Mouse (Mus musculus) intestine, embryonic 15.5 days (tissue): ENCODE data around the gene Phkb. TPM values are rescaled to one million over a fixed set of nuclear protein-coding genes. Genes with fewer than 3 reads are reported as not detected.

Source experiments
- ATAC-seq: fragments of 200-750 bp; cut with Nextera tagmentation; 2 replicates; pipeline ENCODE4 v1.8.0; 2017; ENCODE audit warnings: moderate TSS enrichment, moderate library complexity
- H3K27ac ChIP-seq: fragments of 300-500 bp; sonication (generic); 2 replicates; pipeline ENCODE4 v1.5.1; 2015; ENCODE audit warnings: mild to moderate bottlenecking, inconsistent platforms
- H3K27me3 ChIP-seq: fragments of 300-500 bp; sonication (generic); replicated peaks from 2 replicates; pipeline ENCODE4 v1.6.1; 2015; ENCODE audit warnings: inconsistent platforms
- H3K36me3 ChIP-seq: fragments of 300-500 bp; sonication (generic); 2 replicates; pipeline ENCODE4 v1.6.1; 2015; ENCODE audit warnings: inconsistent platforms
- H3K4me1 ChIP-seq: fragments of 300-500 bp; sonication (generic); replicated peaks from 2 replicates; pipeline ENCODE4 v1.6.1; 2015; ENCODE audit warnings: inconsistent platforms
- H3K4me2 ChIP-seq: fragments of 300-500 bp; sonication (generic); replicated peaks from 2 replicates; pipeline ENCODE4 v1.6.1; 2015; ENCODE audit warnings: mild to moderate bottlenecking, inconsistent platforms
- H3K4me3 ChIP-seq: fragments of 300-500 bp; sonication (generic); replicated peaks from 2 replicates; pipeline ENCODE4 v1.5.1; 2015; ENCODE audit warnings: inconsistent platforms
- H3K9ac ChIP-seq: fragments of 300-500 bp; sonication (generic); 2 replicates; pipeline ENCODE4 v1.6.1; 2015; ENCODE audit warnings: inconsistent platforms
- H3K9me3 ChIP-seq: fragments of 300-500 bp; sonication (generic); 2 replicates; pipeline ENCODE4 v1.6.1; 2016; ENCODE audit warnings: inconsistent platforms
- WGBS: fragments of 180-500 bp; shearing (Covaris S2); methylation state at CpG from one replicate; pipeline ENCODE4 v1.1.7; 2015; 5-methylcytosine and 5-hydroxymethylcytosine counted together
- polyA plus RNA-seq: library from polyadenylated mRNA; unstranded; fragments of >200 nt; fragmentation: Nextera tagmentation; extraction: Ambion mirVana; gene quantifications from 2 replicates; pipeline ENCODE4 v1.2.1, GENCODE M21; 2015

Gene Phkb
- polyA plus RNA-seq, 1 experiment from 2014 or later: 31.0 TPM

GRCm38 (mm10) chr8:85862381-85862780, 21.6 kb downstream of the Phkb start:
- Histone ChIP-seq H3K4me3 (no peak overlapping the region), H3K9me3 (no peaks in the 10 kb centered on the region), H3K4me2 (no peak overlapping the region), H3K9ac (no peak overlapping the region), H3K4me1 (no peaks in the 10 kb centered on the region), H3K27ac (no peak overlapping the region), H3K36me3 (no peaks in the 10 kb centered on the region), H3K27me3 (no peaks in the 10 kb centered on the region)
- 71% methylated on average over 1 of the region's 1 CpGs for WGBS
- no peak for ATAC-seq

GRCm38 (mm10) chr8:85871660-85872059, 30.9 kb downstream of the Phkb start:
- Histone ChIP-seq H3K4me2 (no peak overlapping the region), H3K27ac (no peak overlapping the region), H3K9me3 (no peaks in the 10 kb centered on the region), H3K9ac (no peak overlapping the region), H3K4me3 (no peak overlapping the region), H3K4me1 (no peaks in the 10 kb centered on the region), H3K27me3 (no peaks in the 10 kb centered on the region), H3K36me3 (no peaks in the 10 kb centered on the region)
- WGBS: 62% methylated on average over 2 of the region's 2 CpGs
- no peak for ATAC-seq

GRCm38 (mm10) chr8:85877976-85878375, 37.2 kb downstream of the Phkb start:
- WGBS: 88% methylated on average over 8 of the region's 8 CpGs
- H3K9me3 ChIP-seq: no peaks in the 10 kb centered on the region
- H3K27ac ChIP-seq: no peak overlapping the region
- H3K27me3 ChIP-seq: no peaks in the 10 kb centered on the region
- no peak overlapping the region for H3K4me2 ChIP-seq
- no peak overlapping the region for H3K4me3 ChIP-seq
- no peak for ATAC-seq
- no peaks in the 10 kb centered on the region for H3K4me1 ChIP-seq
- H3K9ac ChIP-seq: no peak overlapping the region
- 0 out of 2 replicates have a peak, but pooled peaks cover 7% of the 10 kb centered on the region for H3K36me3 ChIP-seq

GRCm38 (mm10) chr8:85879624-85880023, 38.9 kb downstream of the Phkb start:
- Histone ChIP-seq H3K4me3 (no peak overlapping the region), H3K4me2 (no peak overlapping the region), H3K27ac (no peak overlapping the region), H3K9ac (no peak overlapping the region), H3K4me1 (no peaks in the 10 kb centered on the region), H3K27me3 (no peaks in the 10 kb centered on the region), H3K36me3 (0 out of 2 replicates have a peak, but pooled peaks cover 7% of the 10 kb centered on the region), H3K9me3 (no peaks in the 10 kb centered on the region)
- ATAC-seq: no peak
- WGBS: 87% methylated on average over 7 of the region's 7 CpGs

- Histone ChIP-seq H3K27me3 (no peaks in the 10 kb centered on the region), H3K9me3 (no peaks in the 10 kb centered on the region), H3K4me2 (no peak overlapping the region), H3K27ac (no peak overlapping the region), H3K4me1 (no peaks in the 10 kb centered on the region), H3K9ac (no peak overlapping the region), H3K36me3 (0 out of 2 replicates have a peak, but pooled peaks cover 7% of the 10 kb centered on the region), H3K4me3 (no peak overlapping the region)
- ATAC-seq: no peak
- WGBS: 89% methylated on average over 3 of the region's 3 CpGs
Observed at GRCm38 (mm10) chr8:85884811-85885210, 44.1 kb downstream of the Phkb start.

- WGBS: 94% methylated on average over 2 of the region's 2 CpGs
- Histone ChIP-seq H3K36me3 (no peaks in the 10 kb centered on the region), H3K27me3 (no peaks in the 10 kb centered on the region), H3K27ac (no peak overlapping the region), H3K9ac (no peak overlapping the region), H3K9me3 (no peaks in the 10 kb centered on the region), H3K4me1 (no peaks in the 10 kb centered on the region), H3K4me3 (no peak overlapping the region), H3K4me2 (no peak overlapping the region)
- ATAC-seq: no peak
Observed at GRCm38 (mm10) chr8:85897636-85898035, 56.9 kb downstream of the Phkb start.

GRCm38 (mm10) chr8:85924991-85925390, 84.2 kb downstream of the Phkb start:
- H3K4me2 ChIP-seq: no peak overlapping the region
- no peak overlapping the region for H3K4me3 ChIP-seq
- no peak for ATAC-seq
- H3K4me1 ChIP-seq: no peaks in the 10 kb centered on the region
- no peak overlapping the region for H3K27ac ChIP-seq
- H3K9me3 ChIP-seq: no peaks in the 10 kb centered on the region
- H3K9ac ChIP-seq: no peak overlapping the region
- no peaks in the 10 kb centered on the region for H3K36me3 ChIP-seq
- H3K27me3 ChIP-seq: no peaks in the 10 kb centered on the region

GRCm38 (mm10) chr8:85925574-85925973, 84.8 kb downstream of the Phkb start:
- WGBS: 81% methylated on average over 1 of the region's 1 CpGs

GRCm38 (mm10) chr8:85926107-85926506, 85.3 kb downstream of the Phkb start:
- Histone ChIP-seq H3K4me3 (no peak overlapping the region), H3K4me1 (no peaks in the 10 kb centered on the region), H3K36me3 (no peaks in the 10 kb centered on the region), H3K27ac (no peak overlapping the region), H3K9me3 (no peaks in the 10 kb centered on the region), H3K9ac (no peak overlapping the region), H3K27me3 (no peaks in the 10 kb centered on the region), H3K4me2 (no peak overlapping the region)
- 70% methylated on average over 3 of the region's 3 CpGs for WGBS
- ATAC-seq: no peak

More at GRCm38 (mm10) chr8:85925574-85925973, 84.8 kb downstream of the Phkb start:
- H3K4me2 ChIP-seq: no peak overlapping the region
- H3K9me3 ChIP-seq: no peaks in the 10 kb centered on the region
- no peak overlapping the region for H3K27ac ChIP-seq
- no peaks in the 10 kb centered on the region for H3K4me1 ChIP-seq
- no peaks in the 10 kb centered on the region for H3K27me3 ChIP-seq
- no peaks in the 10 kb centered on the region for H3K36me3 ChIP-seq
- ATAC-seq: no peak
- no peak overlapping the region for H3K9ac ChIP-seq
- H3K4me3 ChIP-seq: no peak overlapping the region

- WGBS: 91% methylated on average over 5 of the region's 5 CpGs
Observed at GRCm38 (mm10) chr8:85936148-85936547, 95.4 kb downstream of the Phkb start.

GRCm38 (mm10) chr8:85937343-85937742, 96.6 kb downstream of the Phkb start:
- Histone ChIP-seq H3K4me1 (no peaks in the 10 kb centered on the region), H3K4me2 (no peak overlapping the region), H3K27ac (no peak overlapping the region), H3K4me3 (no peak overlapping the region), H3K9me3 (no peaks in the 10 kb centered on the region), H3K36me3 (no peaks in the 10 kb centered on the region), H3K27me3 (no peaks in the 10 kb centered on the region), H3K9ac (no peak overlapping the region)
- 78% methylated on average over 7 of the region's 7 CpGs for WGBS
- no peak for ATAC-seq

More at GRCm38 (mm10) chr8:85936148-85936547, 95.4 kb downstream of the Phkb start:
- H3K9ac ChIP-seq: no peak overlapping the region
- H3K4me1 ChIP-seq: no peaks in the 10 kb centered on the region
- no peak overlapping the region for H3K27ac ChIP-seq
- no peaks in the 10 kb centered on the region for H3K9me3 ChIP-seq
- no peaks in the 10 kb centered on the region for H3K36me3 ChIP-seq
- H3K27me3 ChIP-seq: no peaks in the 10 kb centered on the region
- no peak overlapping the region for H3K4me3 ChIP-seq
- ATAC-seq: no peak
- no peak overlapping the region for H3K4me2 ChIP-seq

GRCm38 (mm10) chr8:85944820-85945219, 104.1 kb downstream of the Phkb start:
- Histone ChIP-seq H3K36me3 (no peaks in the 10 kb centered on the region), H3K27ac (no peak overlapping the region), H3K4me2 (no peak overlapping the region), H3K4me1 (no peaks in the 10 kb centered on the region), H3K9ac (no peak overlapping the region), H3K4me3 (no peak overlapping the region), H3K27me3 (no peaks in the 10 kb centered on the region), H3K9me3 (no peaks in the 10 kb centered on the region)
- ATAC-seq: no peak
- 93% methylated on average over 5 of the region's 5 CpGs for WGBS

- H3K9me3 ChIP-seq: no peaks in the 10 kb centered on the region
- ATAC-seq: no peak
- no peak overlapping the region for H3K4me3 ChIP-seq
- 92% methylated on average over 2 of the region's 2 CpGs for WGBS
- H3K27me3 ChIP-seq: no peaks in the 10 kb centered on the region
- H3K27ac ChIP-seq: no peak overlapping the region
- no peak overlapping the region for H3K4me2 ChIP-seq
- H3K4me1 ChIP-seq: no peaks in the 10 kb centered on the region
- H3K36me3 ChIP-seq: no peaks in the 10 kb centered on the region
- H3K9ac ChIP-seq: no peak overlapping the region
Observed at GRCm38 (mm10) chr8:85958391-85958790, 117.6 kb downstream of the Phkb start.
